Mouse (Mus musculus): ENCODE results near the gene Slc44a3.

Gene Slc44a3

DNA sequence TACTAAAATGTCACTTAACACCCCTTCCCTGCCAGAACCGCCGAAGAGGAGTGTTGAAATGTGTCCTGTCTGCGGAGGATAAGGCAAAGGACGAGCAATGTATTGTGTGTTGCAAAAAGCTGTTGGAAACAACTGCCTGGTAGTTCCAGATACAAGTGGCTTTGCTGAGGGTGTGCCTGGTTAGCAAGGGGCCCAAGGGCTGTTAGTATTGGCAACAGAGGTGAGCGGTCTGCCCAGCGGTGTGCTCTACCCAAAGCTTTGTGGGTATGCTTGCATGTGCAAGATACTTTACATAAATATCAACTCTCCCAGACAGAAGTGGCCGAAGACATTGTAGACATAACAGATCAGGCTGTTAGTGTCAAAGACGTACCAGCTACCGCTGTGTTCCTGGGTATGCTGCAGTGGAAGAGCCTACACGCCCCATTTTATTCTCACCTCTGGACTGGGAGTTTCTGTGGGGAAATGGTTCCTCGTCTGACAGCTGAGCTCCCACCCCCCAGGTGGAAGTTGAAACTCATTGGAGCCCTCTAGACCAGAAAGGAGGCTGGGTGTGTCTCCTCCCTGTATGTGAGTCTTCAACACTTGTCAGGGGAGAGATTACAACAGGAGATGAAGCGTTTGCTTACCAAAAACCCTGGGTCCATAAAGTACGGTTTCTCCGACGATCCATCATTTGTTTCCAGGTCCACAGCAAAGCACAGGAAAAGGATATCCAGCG is 71.6 kb downstream of the Slc44a3 start:
- no peak for DNase-seq (ENCODE audit: low spot score)

DNA sequence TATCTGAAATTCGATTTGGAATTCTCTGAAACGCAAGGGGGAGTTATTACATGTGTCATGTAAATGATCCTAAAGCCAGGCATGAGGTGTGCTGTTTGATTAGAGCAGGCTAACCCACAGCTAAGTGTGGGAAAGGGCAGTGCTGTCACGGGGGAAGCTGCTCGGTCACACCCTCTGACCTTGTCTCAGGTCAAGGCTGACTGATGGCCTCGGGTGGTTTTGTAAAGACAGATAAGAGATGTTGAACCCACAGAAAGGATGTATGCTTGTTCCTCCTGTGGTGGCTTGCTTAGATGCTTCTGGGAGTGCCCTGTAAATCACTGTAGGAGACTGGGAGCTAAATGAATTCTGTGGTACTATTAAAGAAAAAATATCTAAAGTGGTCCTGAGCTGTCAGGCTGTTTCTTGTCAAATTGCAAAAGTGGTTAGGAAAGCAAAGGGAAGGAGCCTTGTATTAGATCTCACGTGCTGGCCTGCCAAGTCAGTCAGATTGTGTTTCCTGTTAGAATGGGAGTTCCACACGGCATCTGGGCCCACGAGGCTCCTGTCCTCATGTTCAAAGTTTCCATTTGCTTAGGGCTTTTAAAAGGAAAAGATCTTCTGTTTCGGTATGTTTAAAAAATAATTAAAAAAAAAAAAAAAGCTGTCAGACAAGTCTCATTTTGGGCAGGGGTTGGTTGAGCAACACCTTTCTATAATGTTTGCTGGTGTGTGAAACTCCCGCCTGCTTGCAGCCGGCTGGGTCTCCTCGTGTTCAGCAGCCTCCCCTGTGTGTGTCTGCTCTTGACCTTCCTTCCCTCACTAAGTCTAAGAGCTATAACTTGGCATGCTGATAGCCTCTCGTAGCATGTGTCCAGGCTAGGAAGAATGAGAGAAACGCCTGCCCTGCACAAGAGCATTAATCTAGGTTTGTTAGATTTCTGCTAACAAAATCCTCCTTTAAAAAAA is 73.4 kb downstream of the Slc44a3 start:
- no peak for DNase-seq (ENCODE audit: low spot score)

DNA sequence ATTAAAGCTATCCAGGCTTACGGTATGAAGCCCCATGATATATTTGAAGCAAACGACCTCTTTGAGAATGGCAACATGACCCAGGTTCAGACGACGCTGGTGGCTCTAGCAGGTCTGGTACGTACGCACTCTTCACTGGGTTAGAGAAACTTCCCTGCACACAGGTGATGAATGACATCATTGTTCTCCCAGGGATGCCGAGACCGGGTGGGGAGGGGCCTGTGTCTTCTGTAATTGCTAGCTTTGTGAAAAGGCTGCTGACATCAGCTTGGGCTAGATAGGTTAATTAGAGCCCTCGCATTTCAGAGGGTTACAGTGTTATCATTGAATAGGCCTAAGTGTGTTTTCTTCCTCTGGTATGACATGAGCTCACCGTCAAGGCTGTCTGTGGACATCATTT is 80.8 kb downstream of the Slc44a3 start:
- DNase-seq (ENCODE audit: low spot score): no peak

DNA sequence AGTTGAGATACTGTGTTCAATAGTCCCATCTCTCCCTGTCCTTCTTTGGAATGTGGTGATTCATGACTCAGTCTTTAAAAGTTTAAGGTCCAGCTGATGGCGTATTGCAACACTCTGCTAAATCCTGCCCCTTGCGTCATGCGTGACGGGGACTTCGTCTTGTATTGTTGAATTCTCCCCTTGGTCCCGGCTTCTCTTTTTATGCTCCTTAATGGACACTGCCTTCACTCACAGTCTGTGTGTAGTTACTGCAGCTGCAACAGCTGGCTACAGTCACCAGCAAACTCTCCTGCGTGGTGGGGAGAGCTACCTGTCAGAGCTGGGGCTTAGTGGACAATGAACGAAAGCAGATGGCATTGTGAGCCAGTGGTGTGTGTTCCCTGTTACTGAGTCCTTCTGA is 82.7 kb downstream of the Slc44a3 start:
- no peak for DNase-seq (ENCODE audit: low spot score)

DNA sequence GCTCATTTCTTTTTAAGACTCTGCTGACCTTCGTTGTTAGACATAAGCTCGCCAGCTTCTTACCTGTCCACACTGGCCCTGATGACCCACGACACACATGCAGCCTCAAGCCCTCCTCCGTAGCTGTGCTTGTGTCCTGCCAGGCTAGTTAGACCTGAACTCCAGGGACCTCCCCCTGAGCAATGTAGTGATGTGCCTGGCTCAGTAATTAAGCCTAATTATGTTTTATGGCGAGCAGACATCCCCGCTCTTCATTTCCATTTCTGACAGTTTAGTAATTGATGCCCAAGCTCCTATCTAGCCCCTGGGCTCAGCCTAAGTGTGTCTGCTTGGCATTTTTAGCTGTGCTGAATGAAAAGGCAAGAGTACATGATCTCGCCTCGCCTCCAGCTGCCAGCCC is 83.6 kb downstream of the Slc44a3 start:
- DNase-seq (ENCODE audit: low spot score): no peak

DNA sequence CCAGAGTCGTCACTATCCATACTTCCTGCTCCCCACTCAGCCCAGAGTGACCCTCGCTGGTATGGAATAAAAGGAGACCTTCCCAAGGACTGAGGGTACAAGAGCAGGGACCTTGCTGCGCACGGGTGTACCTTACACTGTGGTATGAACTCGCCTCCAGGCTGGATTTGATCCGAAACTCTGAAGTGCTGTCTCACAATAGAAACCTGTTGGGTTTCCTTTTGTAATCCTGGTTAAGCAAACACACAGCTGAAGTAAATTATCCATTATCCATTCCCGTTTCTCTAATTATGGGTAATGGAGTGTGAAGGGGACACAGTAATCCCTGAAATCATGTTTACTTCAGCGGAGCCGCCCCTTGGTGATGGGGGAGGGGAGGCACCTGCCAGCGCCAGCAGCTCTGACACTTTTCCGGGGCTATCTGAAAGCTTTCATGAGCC is 84.2 kb downstream of the Slc44a3 start:
- no peak for DNase-seq (ENCODE audit: low spot score)

DNA sequence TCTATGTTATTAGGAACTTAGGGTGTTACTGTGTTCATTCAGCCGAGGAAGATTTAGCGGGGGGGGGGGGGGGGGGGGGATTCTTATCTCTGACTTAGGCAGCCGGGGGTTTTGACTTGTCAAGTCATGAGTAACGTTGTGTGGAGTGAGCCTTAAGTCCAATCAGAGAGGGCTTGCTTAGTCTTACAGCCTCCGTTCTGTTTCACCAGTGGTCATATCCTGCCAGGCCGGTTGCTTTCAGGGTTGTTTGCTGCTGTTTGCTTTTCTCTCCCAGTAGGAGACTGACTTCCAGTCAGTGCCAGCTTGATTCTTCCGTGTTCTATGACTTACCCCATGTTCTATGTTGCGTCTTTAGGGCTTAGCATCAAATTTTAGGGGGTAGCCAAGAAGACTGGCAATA is 85.8 kb downstream of the Slc44a3 start:
- no peak for DNase-seq (ENCODE audit: low spot score)

DNA sequence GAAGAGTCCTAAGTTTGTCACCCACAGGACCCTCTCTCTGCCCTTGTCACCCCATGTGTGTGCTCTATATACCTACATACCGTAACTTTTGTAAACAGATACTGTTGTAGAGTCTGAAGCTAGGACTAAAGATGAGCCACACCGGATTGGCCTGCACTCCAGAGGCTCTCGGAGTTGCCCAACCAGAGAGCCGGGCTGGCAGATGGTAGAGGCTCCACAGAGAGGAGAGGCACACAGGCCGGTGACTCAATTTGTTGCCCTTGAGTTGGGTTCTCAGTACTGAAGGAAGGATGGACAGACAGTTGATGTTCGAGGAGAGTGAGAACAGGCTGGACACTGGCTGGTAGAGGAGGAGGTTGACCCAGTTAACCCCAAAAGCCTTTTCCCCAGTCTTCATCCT is 87.8 kb downstream of the Slc44a3 start:
- DNase-seq (ENCODE audit: low spot score): no peak

DNA sequence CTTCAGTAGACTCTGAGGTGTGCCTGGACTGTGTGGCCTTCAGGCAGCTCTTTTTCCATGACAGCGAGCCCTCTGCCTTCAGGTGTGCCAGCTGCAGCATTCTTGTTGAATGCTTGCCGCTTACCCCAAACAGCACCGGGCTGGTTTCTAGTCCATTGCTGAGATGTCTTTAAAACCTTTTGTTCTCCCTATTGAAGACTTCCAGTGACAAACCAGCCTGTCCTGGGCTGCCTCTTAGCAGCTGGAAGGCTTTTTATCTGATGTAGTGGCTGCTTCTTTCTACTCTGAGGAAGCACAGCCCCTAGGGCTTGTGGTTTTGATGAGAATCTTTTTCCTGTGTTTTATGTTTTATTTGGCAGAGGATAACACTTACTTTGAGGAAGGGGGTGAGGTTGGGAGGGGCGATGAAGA is 88.3 kb downstream of the Slc44a3 start:
- no peak for DNase-seq (ENCODE audit: low spot score)

DNA sequence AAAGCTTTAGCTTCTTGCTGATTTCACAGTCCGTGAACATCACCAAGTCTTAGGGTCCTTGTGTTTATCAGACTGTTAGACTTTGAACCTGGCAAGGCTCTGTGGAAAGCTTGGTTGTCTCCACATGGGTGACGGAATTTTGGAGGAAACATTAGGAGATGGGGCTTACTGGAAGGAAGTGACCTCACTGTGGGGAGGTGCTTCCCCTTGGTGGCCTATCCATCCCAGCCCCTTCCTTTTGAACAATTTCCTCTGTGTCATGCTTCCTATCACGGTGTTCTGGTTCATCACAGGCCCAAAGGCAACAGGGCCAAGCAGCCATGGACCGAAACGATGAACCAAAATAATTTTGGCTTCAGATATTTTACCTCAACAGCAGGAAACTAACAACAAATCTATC is 89.9 kb downstream of the Slc44a3 start:
- DNase-seq (ENCODE audit: low spot score): no peak

DNA sequence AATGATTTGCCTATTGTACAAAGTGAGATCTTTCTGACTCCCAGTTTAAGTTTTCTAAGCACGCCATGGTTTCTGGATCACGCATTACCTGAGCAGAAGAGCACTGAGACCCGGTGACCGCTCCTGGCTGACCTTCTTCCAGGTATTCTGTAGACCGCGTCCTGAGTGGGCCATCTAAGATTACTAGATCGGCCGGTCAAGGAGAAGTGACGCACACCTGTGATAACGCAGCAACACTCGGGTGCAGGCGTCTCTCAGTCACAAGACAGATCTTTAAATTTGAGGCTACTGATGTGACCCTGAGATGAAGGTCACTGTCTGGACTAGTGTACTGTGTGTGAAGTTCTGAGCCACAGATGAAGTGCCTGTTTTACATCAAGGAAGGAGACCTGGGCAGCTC is 90.7 kb downstream of the Slc44a3 start:
- DNase-seq (ENCODE audit: low spot score): no peak

DNA sequence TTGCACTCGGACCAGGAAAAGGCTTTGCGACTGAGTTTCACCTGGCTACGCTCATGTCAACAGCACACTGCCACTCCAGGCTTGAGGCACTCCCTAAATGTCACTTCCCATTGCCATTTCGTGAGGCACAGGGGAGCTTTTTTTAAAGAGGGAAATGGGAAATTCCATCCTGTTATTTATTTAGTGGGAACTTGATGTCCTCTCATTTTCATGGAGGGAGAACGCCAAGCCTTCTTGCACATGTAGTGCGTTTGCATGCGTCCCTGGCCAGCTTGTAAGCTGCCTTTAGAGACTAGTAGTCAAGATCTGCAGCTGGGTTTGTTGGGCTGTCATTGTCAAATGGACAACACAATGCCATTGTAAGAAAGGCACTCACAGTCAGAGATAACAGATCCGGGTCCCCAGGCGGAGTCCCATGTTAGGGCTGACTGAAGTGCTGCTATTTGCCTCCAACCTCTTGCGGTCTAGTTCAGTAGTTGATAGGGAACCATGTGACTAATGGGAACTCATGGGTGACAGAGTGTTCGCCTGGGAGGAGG is 92.5 kb downstream of the Slc44a3 start:
- DNase-seq (ENCODE audit: low spot score): no peak

DNA sequence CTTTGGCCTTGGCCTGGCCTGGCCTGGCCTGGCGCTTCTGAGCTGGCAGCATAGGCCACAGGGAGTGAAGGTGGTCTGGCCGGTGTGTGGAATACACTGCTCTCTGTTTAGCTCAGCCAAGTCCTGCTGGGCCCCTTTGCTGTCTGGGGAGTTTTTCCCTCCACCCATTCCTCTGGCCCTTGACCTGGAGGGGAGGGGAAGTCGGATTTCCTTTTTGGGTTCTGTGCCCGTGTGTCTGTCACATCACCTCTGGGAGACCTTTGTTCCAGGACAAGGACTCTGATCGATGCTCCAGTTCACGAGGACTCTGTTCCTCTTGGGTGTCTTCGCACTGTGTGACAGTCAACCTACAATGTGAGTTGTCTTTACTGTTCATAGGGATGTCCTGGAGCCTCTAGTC is 94.2 kb downstream of the Slc44a3 start:
- DNase-seq (ENCODE audit: low spot score): no peak

DNA sequence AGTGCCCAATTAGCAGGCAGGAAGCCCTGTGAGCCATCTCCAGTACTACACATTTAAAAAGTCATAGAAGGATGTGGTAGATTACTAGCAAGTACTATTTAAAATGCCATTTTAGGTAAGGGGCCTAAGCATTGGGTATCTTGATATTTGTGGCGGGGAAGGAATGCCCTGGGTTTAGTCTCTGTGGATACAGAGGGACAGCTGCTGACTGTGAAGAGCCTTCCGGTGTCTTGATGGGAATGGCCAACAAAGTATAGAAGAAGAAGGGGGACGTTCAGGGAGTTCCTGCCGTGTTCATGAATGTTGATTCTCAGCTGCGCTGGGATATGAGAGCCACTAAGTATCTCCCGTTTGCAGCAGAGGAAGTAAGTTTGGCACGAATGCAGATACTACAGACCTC is 95.1 kb downstream of the Slc44a3 start:
- DNase-seq (ENCODE audit: low spot score): no peak

DNA sequence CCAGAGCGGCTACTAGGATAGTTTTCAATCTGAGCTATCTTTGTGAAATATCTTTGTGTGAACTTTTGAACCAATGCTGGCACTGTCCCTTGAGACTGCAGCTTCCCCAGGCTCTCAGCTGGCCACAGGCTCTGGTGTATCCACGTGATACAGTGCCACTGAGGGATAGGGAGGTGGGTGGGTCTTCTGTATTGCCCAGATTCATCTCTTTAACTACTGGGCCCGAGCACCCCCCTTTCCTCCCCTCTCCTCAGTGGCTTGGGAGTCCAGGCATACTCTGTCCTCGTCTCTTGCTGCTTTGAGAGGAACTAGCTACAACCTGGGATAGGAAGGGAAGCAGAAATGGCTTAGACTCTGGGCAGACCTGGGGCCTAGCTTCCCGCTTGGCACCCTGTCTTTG is 96.9 kb downstream of the Slc44a3 start:
- DNase-seq (ENCODE audit: low spot score): no peak

DNA sequence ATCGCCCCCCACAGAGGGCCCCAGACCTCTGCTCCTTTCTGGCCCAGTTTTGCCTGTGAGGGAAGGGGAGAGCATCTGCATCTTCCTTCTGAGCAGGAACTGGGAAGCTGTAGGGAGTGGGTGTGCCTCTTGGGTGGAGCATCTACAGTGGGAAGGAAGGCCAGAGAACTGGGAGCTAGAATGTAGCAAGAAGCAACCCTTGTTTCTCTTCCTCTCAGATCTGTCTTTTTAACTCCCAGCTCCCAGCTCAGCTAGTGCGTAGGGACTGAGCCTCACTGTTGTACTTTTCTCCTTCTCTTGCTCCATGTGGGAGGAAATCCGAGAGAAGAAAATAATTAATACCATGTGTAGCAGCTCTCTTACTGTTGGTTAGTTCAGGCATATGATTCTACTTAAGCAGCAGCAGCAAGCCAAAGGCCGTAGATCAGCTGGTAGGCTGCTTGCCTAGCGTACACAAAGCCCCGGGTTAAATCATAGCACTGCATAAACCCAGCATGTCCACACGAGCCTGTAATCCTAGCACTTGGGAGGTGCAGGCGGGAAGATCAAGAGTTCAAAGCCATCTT is 98.2 kb downstream of the Slc44a3 start:
- no peak for DNase-seq (ENCODE audit: low spot score)

DNA sequence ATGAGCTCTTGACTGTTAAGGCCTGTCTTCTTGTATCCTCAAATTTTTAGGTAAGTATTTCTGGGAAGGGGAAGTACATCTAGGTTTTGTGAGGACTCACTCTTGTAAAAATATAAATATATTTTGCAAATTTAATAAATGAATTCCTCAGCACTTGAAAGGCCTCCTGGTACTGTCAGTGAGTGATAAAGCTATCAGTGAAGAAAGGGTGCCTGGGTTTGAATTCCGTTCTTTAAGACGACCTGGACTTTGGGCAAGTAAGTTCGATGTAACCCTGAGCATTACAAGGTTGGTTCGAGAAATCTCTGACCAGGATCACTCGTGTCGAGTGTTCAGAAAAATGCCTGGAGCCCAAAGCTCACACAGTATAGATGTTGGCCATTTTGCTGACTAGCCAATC is 98.8 kb downstream of the Slc44a3 start:
- no peak for DNase-seq (ENCODE audit: low spot score)

DNA sequence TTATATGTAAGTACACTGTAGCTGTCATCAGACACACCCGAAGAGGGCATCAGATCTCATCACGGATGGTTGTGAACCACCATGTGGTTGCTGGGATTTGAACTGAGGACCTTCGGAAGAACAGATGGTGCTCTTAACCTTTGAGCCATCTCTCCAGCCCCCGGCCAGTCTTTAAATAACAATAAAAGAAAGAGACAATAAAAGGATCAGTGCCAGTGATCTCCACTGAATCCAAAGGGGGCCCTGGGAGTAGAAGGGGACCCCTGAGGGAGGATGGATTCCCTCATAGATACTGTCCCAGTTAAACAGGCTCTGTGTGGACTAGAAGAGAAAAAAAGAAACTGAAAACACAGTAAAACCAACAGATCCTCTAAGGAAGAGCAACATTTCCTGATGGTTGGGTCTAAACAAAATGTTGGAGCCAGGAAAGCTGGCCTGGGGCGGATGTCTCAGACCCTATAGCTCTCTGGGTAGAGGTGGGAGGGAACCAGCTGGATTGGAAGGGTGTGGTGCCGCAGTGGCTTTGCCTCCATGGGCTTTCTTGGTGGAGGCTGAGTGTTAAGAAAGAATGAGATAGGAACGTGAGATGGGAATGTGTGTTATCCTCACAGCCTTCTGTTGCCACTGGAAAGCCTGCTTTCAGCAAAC is 101.8 kb downstream of the Slc44a3 start:
- no peak for DNase-seq (ENCODE audit: low spot score)

DNA sequence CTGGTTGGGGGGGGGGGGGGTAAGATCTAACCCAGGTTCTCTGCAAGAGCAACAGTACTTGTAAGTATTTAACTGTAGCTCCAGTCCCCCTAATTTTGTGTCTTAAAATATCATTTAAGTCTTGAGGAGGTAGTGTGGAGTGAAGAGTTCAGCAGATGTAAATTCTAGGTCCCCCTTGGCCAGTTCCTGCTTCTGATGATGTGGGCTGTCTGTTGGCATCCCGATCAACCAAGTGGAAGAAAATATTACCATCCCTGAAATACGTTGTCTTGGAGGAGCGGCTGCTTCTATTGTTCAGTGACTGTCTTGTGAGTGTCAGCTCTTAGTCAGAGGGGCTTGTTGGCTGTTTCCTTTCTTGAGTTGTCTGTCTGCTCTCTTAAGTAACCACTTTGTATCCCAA is 102.7 kb downstream of the Slc44a3 start:
- DNase-seq (ENCODE audit: low spot score): no peak

DNA sequence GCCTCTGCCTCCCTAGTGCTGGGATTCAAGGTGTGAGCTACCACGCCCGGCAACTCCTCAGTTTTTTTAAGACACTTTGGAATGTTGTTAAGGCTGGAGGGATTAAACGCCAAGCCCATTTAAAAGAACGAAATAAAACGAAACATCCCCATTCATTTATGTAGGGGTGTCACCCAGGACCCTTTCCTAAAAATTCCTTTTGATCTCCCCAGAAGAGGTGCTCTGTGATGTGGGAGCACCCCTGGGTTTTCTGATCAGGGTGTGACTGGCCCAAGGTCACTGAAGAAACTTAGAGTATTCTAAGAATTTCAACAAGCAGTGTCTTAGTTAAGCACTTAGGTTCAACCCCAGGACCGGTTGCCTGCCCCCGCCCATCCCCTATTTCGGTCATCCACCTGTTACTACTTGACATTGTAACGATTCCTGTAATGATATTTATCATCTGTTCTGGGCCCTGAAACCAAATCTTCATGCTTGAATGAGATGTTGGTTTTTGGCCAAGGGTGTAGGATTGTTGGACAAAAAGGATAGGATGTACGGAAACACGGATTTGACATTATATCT is 103.4 kb downstream of the Slc44a3 start:
- no peak for DNase-seq (ENCODE audit: low spot score)

DNA sequence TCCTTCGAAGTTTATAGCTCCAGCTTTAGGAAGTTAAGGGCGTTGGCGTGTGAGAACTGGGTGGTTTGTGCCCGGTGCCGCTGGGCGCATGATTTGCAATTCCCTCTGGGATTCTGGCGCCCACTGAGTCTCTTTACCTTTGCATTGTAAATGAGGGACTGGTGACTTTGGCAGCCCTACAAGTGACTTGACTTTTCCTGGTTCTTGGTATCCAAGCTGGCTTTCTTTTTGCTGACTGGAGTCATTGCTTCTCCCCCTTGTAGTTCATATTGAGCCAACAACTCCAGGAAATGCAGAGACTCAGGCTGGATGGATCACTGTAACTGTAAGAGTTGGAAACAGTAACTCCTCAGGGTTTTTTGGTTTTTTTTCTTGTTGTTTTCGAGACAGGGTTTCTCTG is 104.0 kb downstream of the Slc44a3 start:
- no peak for DNase-seq (ENCODE audit: low spot score)

DNA sequence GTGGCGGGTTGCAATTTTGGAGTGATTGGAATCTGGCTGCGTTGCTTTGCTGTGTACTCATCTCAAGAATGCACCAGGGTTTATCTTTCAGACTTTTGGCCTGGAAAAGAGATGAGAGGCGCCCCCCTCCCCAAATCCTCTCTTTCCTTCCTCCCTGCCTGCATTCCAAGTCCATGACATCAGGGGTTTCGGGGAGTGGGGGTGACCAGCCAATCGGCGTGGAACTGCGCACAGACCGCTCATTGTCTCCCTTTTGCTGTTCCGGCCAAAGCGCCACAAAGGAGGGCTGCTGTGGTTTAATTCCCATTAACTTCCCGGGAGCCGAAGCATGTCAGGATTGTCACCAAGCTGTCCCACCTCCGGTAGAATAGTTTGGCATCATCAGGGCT is 104.7 kb downstream of the Slc44a3 start:
- DNase-seq (ENCODE audit: low spot score): peak; percentile 40

Data from ovary, postnatal 10 days (tissue).